Mouse (Mus musculus) kidney, adult 2 months (tissue): Measurements from ENCODE around the gene Olfr1371. TPM values are rescaled to one million over a fixed set of nuclear protein-coding genes. Genes with fewer than 3 reads are reported as not detected.

Experiments
- DNase-seq: peaks from one replicate; pipeline ENCODE4 v3.0.0; 2021
- H3K27ac ChIP-seq: fragments of 200-500 bp; 2 replicates; pipeline ENCODE4 v1.5.1; 2012; ENCODE audit warnings: low read depth, low read length, control low read depth, inconsistent platforms; ENCODE audit not compliant: insufficient read depth
- H3K27me3 ChIP-seq: fragments of 200-500 bp; replicated peaks from 2 replicates; pipeline ENCODE4 v1.6.1; 2012; ENCODE audit warnings: mild to moderate bottlenecking, moderate library complexity, low read length, inconsistent platforms; ENCODE audit not compliant: control insufficient read depth, insufficient read depth
- H3K36me3 ChIP-seq: fragments of 200-500 bp; 2 replicates; pipeline ENCODE4 v1.6.1; 2012; ENCODE audit warnings: mild to moderate bottlenecking, moderate library complexity, low read length, inconsistent platforms; ENCODE audit not compliant: control insufficient read depth, insufficient read depth
- H3K4me1 ChIP-seq: fragments of 200-500 bp; 2 replicates; pipeline ENCODE4 v1.6.1; 2011; ENCODE audit warnings: low read length; ENCODE audit not compliant: control insufficient read depth, insufficient read depth
- H3K4me3 ChIP-seq: fragments of 200-500 bp; 2 replicates; pipeline ENCODE4 v1.5.1; 2011; ENCODE audit warnings: mild to moderate bottlenecking, low read depth, low read length, control low read depth; ENCODE audit not compliant: insufficient read depth
- CTCF ChIP-seq: fragments of 200-500 bp; conservative IDR thresholded peaks from 2 replicates; pipeline ENCODE4 v1.5.1; 2011; ENCODE audit warnings: low read depth, mild to moderate bottlenecking, control low read depth, low read length, moderate library complexity, mixed read lengths; ENCODE audit not compliant: insufficient read depth, insufficient read length
- POLR2A ChIP-seq: fragments of 200-500 bp; IDR thresholded peaks from one replicate; pipeline ENCODE4 v1.6.1; 2011; ENCODE audit warnings: low read depth, low read length, control low read depth
- WGBS: fragments of 180-500 bp; shearing (Covaris S2); methylation state at CpG from one replicate; pipeline ENCODE4 v1.1.7; 2018; 5-methylcytosine and 5-hydroxymethylcytosine counted together
- polyA plus RNA-seq: library from polyadenylated mRNA; depleted of rRNA; stranded (reverse); fragments of >200 nt; gene quantifications from 2 replicates; pipeline ENCODE4 v1.2.3, GENCODE M21; 2012

Olfr1371 gene
- polyA plus RNA-seq, 1 experiment, result not detected

- H3K27ac ChIP-seq, result no peak overlapping the region; the same call in 1 of the 2 replicates
- WGBS, result 10% methylated on average over 3 of the region's 3 CpGs
Measured at GRCm38 (mm10) chr11:52233043-52233653, 19.4 kb upstream of the Olfr1371 start.

GRCm38 (mm10) chr11:52231606-52232541, 18.1 kb upstream of the Olfr1371 start, which contains the start of gene Skp1a:
TSS of gene Skp1a (plus strand) at chr11:52231995.
- Histone ChIP-seq H3K27ac (peak within 1 kb of the TSS; percentile 99), H3K4me3 (peak within 1 kb of the TSS; percentile 97), H3K27me3 (no peaks in the 10 kb centered on the region), H3K36me3 (no peaks in the 10 kb centered on the region), H3K4me1 (peaks cover 23% of the 10 kb centered on the region)
- DNase-seq, result peak; percentile 95
- WGBS, result under 1% methylated on average over 87 of the region's 87 CpGs
- no peak for TF ChIP-seq CTCF
- TF ChIP-seq POLR2A, result peak; percentile 99

More at GRCm38 (mm10) chr11:52233043-52233653, 19.4 kb upstream of the Olfr1371 start:
- peaks cover 6% of the 10 kb centered on the region for H3K36me3 ChIP-seq
- peak overlapping the region; percentile 18; the same call in 1 of the 2 replicates for H3K4me3 ChIP-seq
- H3K4me1 ChIP-seq, result peaks cover 23% of the 10 kb centered on the region
- TF ChIP-seq CTCF, result no peak
- H3K27me3 ChIP-seq, result no peaks in the 10 kb centered on the region
- no peak for DNase-seq

- Histone ChIP-seq H3K4me1 (peaks cover 23% of the 10 kb centered on the region), H3K27ac (no peak overlapping the region), H3K27me3 (no peaks in the 10 kb centered on the region), H3K4me3 (no peak overlapping the region), H3K36me3 (no peaks in the 10 kb centered on the region)
- no peak for TF ChIP-seq CTCF
- TF ChIP-seq POLR2A, result no peak
- DNase-seq, result no peak
- 44% methylated on average over 5 of the region's 5 CpGs for WGBS
Measured at GRCm38 (mm10) chr11:52230694-52231093, 16.9 kb upstream of the Olfr1371 start.

GRCm38 (mm10) chr11:52228722-52229448, 15.1 kb upstream of the Olfr1371 start:
- no peak overlapping the region for H3K27ac ChIP-seq
- TF ChIP-seq CTCF (no peak), POLR2A (no peak)
- 78% methylated on average over 7 of the region's 7 CpGs for WGBS
- peaks cover 18% of the 10 kb centered on the region for H3K4me1 ChIP-seq
- no peak for DNase-seq
- no peak overlapping the region for H3K4me3 ChIP-seq
- no peaks in the 10 kb centered on the region for H3K36me3 ChIP-seq
- H3K27me3 ChIP-seq, result no peaks in the 10 kb centered on the region

GRCm38 (mm10) chr11:52227466-52228226, 13.9 kb upstream of the Olfr1371 start:
- no peak for DNase-seq
- 79% methylated on average over 13 of the region's 13 CpGs for WGBS
- Histone ChIP-seq H3K36me3 (no peaks in the 10 kb centered on the region), H3K4me1 (peaks cover 17% of the 10 kb centered on the region; the same call in 1 of the 2 replicates), H3K27ac (no peak overlapping the region), H3K4me3 (no peak overlapping the region), H3K27me3 (no peaks in the 10 kb centered on the region)
- TF ChIP-seq POLR2A, result no peak
- TF ChIP-seq CTCF, result no peak

- Histone ChIP-seq H3K4me3 (no peak overlapping the region), H3K4me1 (peaks cover 17% of the 10 kb centered on the region; the same call in 1 of the 2 replicates), H3K27me3 (no peaks in the 10 kb centered on the region), H3K27ac (no peak overlapping the region), H3K36me3 (no peaks in the 10 kb centered on the region)
- WGBS, result 65% methylated on average over 3 of the region's 3 CpGs
- DNase-seq, result peak; percentile 50
- no peak for TF ChIP-seq CTCF
- no peak for TF ChIP-seq POLR2A
Measured at GRCm38 (mm10) chr11:52227053-52227452, 13.3 kb upstream of the Olfr1371 start.
